Mouse (Mus musculus) limb, embryonic 10.5 days (tissue): ENCODE data around the gene Slc2a4. TPM values are rescaled to one million over a fixed set of nuclear protein-coding genes. Genes with fewer than 3 reads are reported as not detected.
A peak's percentile ranks its signal among the peaks of the same experiment; 100 is the strongest.

Source experiments
- DNase-seq: peaks from one replicate; pipeline ENCODE4 v3.0.0-alpha.2; 2017; ENCODE audit warnings: low spot score
- H3K27ac ChIP-seq: fragments of 300-500 bp; sonication (generic); 2 replicates; pipeline ENCODE4 v1.5.1; 2016; ENCODE audit warnings: mild to moderate bottlenecking
- H3K27me3 ChIP-seq: fragments of 300-500 bp; sonication (generic); 2 replicates; pipeline ENCODE4 v1.6.1; 2016; ENCODE audit warnings: low read depth, mild to moderate bottlenecking; ENCODE audit not compliant: poor library complexity, severe bottlenecking
- H3K36me3 ChIP-seq: fragments of 300-500 bp; sonication (generic); 2 replicates; pipeline ENCODE4 v1.6.1; 2016; ENCODE audit warnings: mild to moderate bottlenecking, moderate library complexity
- H3K4me1 ChIP-seq: fragments of 300-500 bp; sonication (generic); 2 replicates; pipeline ENCODE4 v1.6.1; 2016
- H3K4me3 ChIP-seq: fragments of 300-500 bp; sonication (generic); 2 replicates; pipeline ENCODE4 v1.5.1; 2016; ENCODE audit warnings: mild to moderate bottlenecking, moderate library complexity
- H3K9me3 ChIP-seq: fragments of 300-500 bp; sonication (generic); replicated peaks from 2 replicates; pipeline ENCODE4 v1.6.1; 2016; ENCODE audit warnings: mild to moderate bottlenecking
- WGBS: fragments of 180-500 bp; shearing (Covaris S2); methylation state at CpG from one replicate; pipeline ENCODE4 v1.1.7; 2016; 5-methylcytosine and 5-hydroxymethylcytosine counted together
- microRNA-seq: library from miRNA; unstranded; fragments of <30 nt; microRNA quantifications from one replicate; pipeline ENCODE4, GENCODE M21; 2017
- polyA plus RNA-seq: library from polyadenylated mRNA; unstranded; fragments of >200 nt; fragmentation: Nextera tagmentation; extraction: Ambion mirVana; gene quantifications from 2 replicates; pipeline ENCODE4 v1.2.1, GENCODE M21; 2016

Slc2a4 gene
- polyA plus RNA-seq, 1 experiment from 2014 or later, result 29.3 TPM

DNA sequence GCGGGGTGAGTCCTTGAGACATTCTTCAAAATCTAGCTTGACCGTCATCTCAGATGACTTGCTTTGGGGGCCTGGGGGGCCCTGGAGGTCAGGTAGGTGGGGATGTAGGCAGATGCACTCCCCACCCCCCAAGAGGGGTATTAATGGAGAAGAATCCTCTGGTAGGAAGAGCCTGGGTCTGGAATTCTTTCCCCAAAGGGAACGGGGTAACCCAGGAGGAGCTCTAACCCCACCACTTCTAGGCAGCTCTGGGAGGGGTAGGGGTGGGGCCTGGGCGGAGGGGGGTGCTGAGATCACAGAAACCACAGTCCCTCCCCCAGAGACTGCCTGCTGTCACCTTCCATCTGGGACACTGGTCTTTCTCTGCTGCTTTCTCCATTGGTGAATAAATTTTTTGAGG, 52.7 kb downstream of the Slc2a4 start, which contains the start of gene Acap1:
TSS of gene Acap1 (minus strand) at position 249 of the 400 bp plus-strand sequence.
- H3K36me3 ChIP-seq, result peaks cover 14% of the 10 kb centered on the region
- peaks cover 36% of the 10 kb centered on the region for H3K4me1 ChIP-seq
- H3K27ac ChIP-seq, result peak within 1 kb of the TSS; percentile 2; the same call in 1 of the 2 replicates
- H3K27me3 ChIP-seq, result no peaks in the 10 kb centered on the region
- no peak within 1 kb of the TSS for H3K4me3 ChIP-seq
- no peak for DNase-seq
- 75% methylated on average over 4 of the region's 4 CpGs for WGBS
- H3K9me3 ChIP-seq, result no peaks in the 10 kb centered on the region

DNA sequence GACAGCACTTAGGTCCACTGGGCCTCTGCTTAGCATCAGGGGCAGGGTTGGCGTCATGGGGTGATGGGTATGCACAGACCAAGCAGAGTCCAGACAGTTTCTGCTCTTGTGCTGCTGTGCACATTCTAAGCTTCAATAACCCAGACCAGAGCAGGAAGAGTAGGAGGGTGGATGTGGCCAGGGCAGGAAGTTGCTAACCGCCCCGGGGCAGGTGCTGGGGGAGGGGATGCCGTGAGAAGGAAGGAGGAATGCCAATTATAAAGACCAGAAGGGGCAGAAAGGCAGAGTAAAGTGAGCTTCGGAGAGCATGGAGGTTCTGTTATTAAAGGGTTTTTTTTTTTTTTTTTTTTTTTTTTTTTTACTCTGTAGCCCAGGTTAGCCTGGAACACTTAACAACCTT, 53.3 kb downstream of the Slc2a4 start:
- Histone ChIP-seq H3K9me3 (no peaks in the 10 kb centered on the region), H3K4me1 (peaks cover 34% of the 10 kb centered on the region), H3K27ac (no peak overlapping the region), H3K4me3 (no peak overlapping the region), H3K36me3 (peaks cover 14% of the 10 kb centered on the region), H3K27me3 (no peaks in the 10 kb centered on the region)
- 84% methylated on average over 5 of the region's 5 CpGs for WGBS
- DNase-seq, result no peak

Small RNAs within 50 kb of the gene (microRNA-seq; reads per million reads assigned to microRNA genes)
- gene Gm44349, result not detected

Other genes with a start within 250 kb of the Slc2a4 start
- 41.8 and 47.0 TPM in 2 replicates for gene Polr2a, start 189.6 kb downstream of the Slc2a4 start, polyA plus RNA-seq
- 0.09 and 0.10 TPM in 2 replicates for gene Slc35g3, start 186.2 kb downstream of the Slc2a4 start, polyA plus RNA-seq
- 0.25 and 0.59 TPM in 2 replicates for gene Zbtb4, start 182.3 kb downstream of the Slc2a4 start, polyA plus RNA-seq
- gene Chrnb1, start 152.2 kb downstream of the Slc2a4 start, polyA plus RNA-seq, result 0.87 and 2.5 TPM in 2 replicates
- gene Fgf11, start 146.3 kb downstream of the Slc2a4 start, polyA plus RNA-seq, result 0.40 and 0.55 TPM in 2 replicates
- gene Tmem102, start 142.6 kb downstream of the Slc2a4 start, polyA plus RNA-seq, result 1.4 and 1.5 TPM in 2 replicates
- not detected in 2 replicates for gene Gm39566, start 132.9 kb downstream of the Slc2a4 start, polyA plus RNA-seq
- not detected in 2 replicates for gene Spem2, start 129.7 kb downstream of the Slc2a4 start, polyA plus RNA-seq
- gene Spem1, start 126.0 kb downstream of the Slc2a4 start, polyA plus RNA-seq, result not detected in 2 replicates
- 2.2 and 3.5 TPM in 2 replicates for gene Nlgn2, start 110.4 kb downstream of the Slc2a4 start, polyA plus RNA-seq
- gene Tmem256, start 109.7 kb downstream of the Slc2a4 start, polyA plus RNA-seq, result 269 and 280 TPM in 2 replicates
- 96.7 and 117 TPM in 2 replicates for gene Plscr3, start 101.8 kb downstream of the Slc2a4 start, polyA plus RNA-seq
- gene Tnk1, start 89.5 kb downstream of the Slc2a4 start, polyA plus RNA-seq, result 1.1 TPM in 2 replicates
- gene Tmem95, start 70.2 kb downstream of the Slc2a4 start, polyA plus RNA-seq, result not detected in 2 replicates
- gene Kctd11, start 66.8 kb downstream of the Slc2a4 start, polyA plus RNA-seq, result 6.1 and 6.4 TPM in 2 replicates
- 0.93 and 1.7 TPM in 2 replicates for gene Acap1, start 52.6 kb downstream of the Slc2a4 start, polyA plus RNA-seq
- 20.2 and 25.8 TPM in 2 replicates for gene 2810408A11Rik, start 47.2 kb downstream of the Slc2a4 start, polyA plus RNA-seq
- 12.6 and 13.3 TPM in 2 replicates for gene Neurl4, start 47.1 kb downstream of the Slc2a4 start, polyA plus RNA-seq
- 77.7 and 91.6 TPM in 2 replicates for gene Gps2, start 34.3 kb downstream of the Slc2a4 start, polyA plus RNA-seq
- gene Eif5a, start 26.2 kb downstream of the Slc2a4 start, polyA plus RNA-seq, result 3,029 and 3,766 TPM in 2 replicates
- gene Ybx2, start 12.4 kb downstream of the Slc2a4 start, polyA plus RNA-seq, result 6.1 TPM in 2 replicates
- gene Cldn7, start 16.6 kb upstream of the Slc2a4 start, polyA plus RNA-seq, result 28.7 and 35.4 TPM in 2 replicates
- gene Ctdnep1, start 33.0 kb upstream of the Slc2a4 start, polyA plus RNA-seq, result 22.2 and 24.8 TPM in 2 replicates
- gene Elp5, start 34.3 kb upstream of the Slc2a4 start, polyA plus RNA-seq, result 154 and 176 TPM in 2 replicates
- gene Gabarap, start 43.0 kb upstream of the Slc2a4 start, polyA plus RNA-seq, result 280 and 332 TPM in 2 replicates
- 101 and 106 TPM in 2 replicates for gene Phf23, start 47.6 kb upstream of the Slc2a4 start, polyA plus RNA-seq
- 65.2 and 70.6 TPM in 2 replicates for gene Dvl2, start 52.4 kb upstream of the Slc2a4 start, polyA plus RNA-seq
- gene Acadvl, start 67.2 kb upstream of the Slc2a4 start, polyA plus RNA-seq, result 36.4 and 52.1 TPM in 2 replicates
- gene Dlg4, start 68.8 kb upstream of the Slc2a4 start, polyA plus RNA-seq, result 8.8 and 12.9 TPM in 2 replicates
- 0.71 and 0.74 TPM in 2 replicates for gene Asgr1, start 105.9 kb upstream of the Slc2a4 start, polyA plus RNA-seq
- gene Asgr2, start 144.5 kb upstream of the Slc2a4 start, polyA plus RNA-seq, result not detected in 2 replicates
- 0.10 and 0.16 TPM in 2 replicates for gene Mgl2, start 182.1 kb upstream of the Slc2a4 start, polyA plus RNA-seq
- not detected in 2 replicates for gene Clec10a, start 208.0 kb upstream of the Slc2a4 start, polyA plus RNA-seq